ENCODE assay signal across 9 mouse cellular contexts in genomic region chr19:24284187-24284586, GRCm38 (mm10). TPM values are rescaled to one million over a fixed set of nuclear protein-coding genes. Genes with fewer than 3 reads are reported as not detected.
A peak's percentile ranks its signal among the peaks of the same experiment; 100 is the strongest.
DNase-seq lines count a peak whose midpoint lies in the region; ATAC-seq and TF ChIP-seq lines count a peak whose summit lies in the region.
"Had no signal": no experiment of that assay in that cellular context is flagged by ENCODE, and none has a peak within 500 bp of the region (broad histone marks: within the 10 kb centered on the region; RNA-seq: fewer than 3 reads in every experiment).

No protein-coding gene starts in this region.

- no peak overlapping the region for H3K27ac ChIP-seq in heart, embryonic 12.5 days (ENCODE audit: poor library complexity, severe bottlenecking)
- no peak overlapping the region for H3K27ac ChIP-seq in MEL (ENCODE audit: control insufficient read depth, low read depth, low read length)
- H3K27ac ChIP-seq: macrophage had no signal

- H3K36me3 ChIP-seq in heart, embryonic 12.5 days = no peaks in the 10 kb centered on the region
- no peaks in the 10 kb centered on the region for H3K36me3 ChIP-seq in MEL (ENCODE audit: control insufficient read depth in 1 of 2, insufficient read depth in 2 of 2, low read length in 2 of 2)

- peak; percentile 54 for DNase-seq in heart, adult 8-10 months (ENCODE audit: low spot score)
- DNase-seq in 3T3-L1 (ENCODE audit: low read depth, low spot score) (peak; percentile 80), MEL (ENCODE audit: low read depth, low spot score) (peak; percentile 81)
- DNase-seq in cerebellum, postnatal 14 days = peak; percentile 50 to 55
- DNase-seq in kidney, postnatal 36 days = peak; percentile 64 to 67
- DNase-seq in retina, postnatal 1 day = peak; percentile 80
- DNase-seq in left cerebral cortex, postnatal 10 days (ENCODE audit: extremely low spot score in 1 of 2, low spot score in 2 of 2) = no peak

- 50% methylated on average over 4 of the region's 4 CpGs for WGBS in heart, embryonic 12.5 days

- no peak for ATAC-seq in heart, embryonic 12.5 days (ENCODE audit: insufficient number of reproducible peaks, low FRiP score)

- H3K9ac ChIP-seq in heart, embryonic 12.5 days = no peak overlapping the region
- no peak overlapping the region for H3K9ac ChIP-seq in MEL (ENCODE audit: control insufficient read depth, low read depth, low read length, poor library complexity, severe bottlenecking)

- TF ChIP-seq RAD21 in MEL (IDR thresholded peaks at IDR 0.05; ENCODE audit: low read depth, low read length) = peak; percentile 70

- TF ChIP-seq CTCF in MEL (IDR thresholded peaks at IDR 0.05 in 2 of 3, conservative IDR thresholded peaks at IDR 0.05 in 1 of 3; ENCODE audit: control insufficient read depth in 1 of 3, insufficient read depth in 1 of 3, low read depth in 2 of 3, low read length in 3 of 3, poor library complexity in 1 of 3, severe bottlenecking in 1 of 3) = peak; percentile 76 to 87 (median 76)

- no peaks in the 10 kb centered on the region for H3K9me3 ChIP-seq in heart, embryonic 12.5 days (replicated peaks)
- H3K9me3 ChIP-seq in MEL (replicated peaks; ENCODE audit: insufficient read depth, low read length) = no peaks in the 10 kb centered on the region

- H3K27me3 ChIP-seq in heart, embryonic 12.5 days (replicated peaks) = no peaks in the 10 kb centered on the region
- peaks cover 0 to 5% of the 10 kb centered on the region in 2 experiments; a peak in 2 of 4 replicates for H3K27me3 ChIP-seq in MEL (ENCODE audit: control insufficient read depth in 1 of 2, insufficient read depth in 2 of 2, low read length in 2 of 2)

- TF ChIP-seq POLR2A in MEL (IDR thresholded peaks at IDR 0.05; ENCODE audit: control insufficient read depth in 1 of 2, insufficient read depth in 1 of 2, low read depth in 1 of 2, low read length in 2 of 2, poor library complexity in 1 of 2) = no peak

- H3K4me1 ChIP-seq in heart, embryonic 12.5 days (replicated peaks) = peaks cover under 1% of the 10 kb centered on the region
- peaks cover 0 to 6% of the 10 kb centered on the region in 2 experiments; a peak in 2 of 4 replicates for H3K4me1 ChIP-seq in MEL (ENCODE audit: control insufficient read depth in 1 of 2, insufficient read depth in 2 of 2, low read length in 2 of 2)

- intact Hi-C loops in left cerebral cortex, postnatal 10 days (cut with DNase I) = no loop called here

- H3K4me2 ChIP-seq in heart, embryonic 12.5 days = no peak overlapping the region

- TF ChIP-seq EP300 in MEL (IDR thresholded peaks at IDR 0.05; ENCODE audit: low read depth in 1 of 2, low read length in 2 of 2) = no peak

- H3K79me2 ChIP-seq in MEL (ENCODE audit: control insufficient read depth, insufficient read depth, low read length, poor library complexity) = peaks cover 2% of the 10 kb centered on the region; the same call in 1 of the 2 replicates

- H3K4me3 ChIP-seq in heart, embryonic 12.5 days = no peak overlapping the region
- no peak overlapping the region for H3K4me3 ChIP-seq in MEL (ENCODE audit: control insufficient read depth in 1 of 2, insufficient read depth in 1 of 2, low read depth in 2 of 2, low read length in 2 of 2)

TF ChIP-seq in MEL, 35 proteins besides CTCF, POLR2A, EP300 and RAD21:
- TF ChIP-seq SIN3A (IDR thresholded peaks at IDR 0.05; ENCODE audit: low read length) = no peak
- TF ChIP-seq MYB (IDR thresholded peaks at IDR 0.05; ENCODE audit: low read depth, low read length) = no peak
- peak; percentile 56 for TF ChIP-seq ZC3H11A (IDR thresholded peaks at IDR 0.05; ENCODE audit: low read depth, low read length)
- TF ChIP-seq JUND (IDR thresholded peaks at IDR 0.05; ENCODE audit: low read depth, low read length) = no peak
- no peak for TF ChIP-seq E2F4 (IDR thresholded peaks at IDR 0.05; ENCODE audit: borderline replicate concordance, low read depth, low read length)
- no peak for TF ChIP-seq ELF1 (IDR thresholded peaks at IDR 0.05; ENCODE audit: low read depth, low read length)
- no peak for TF ChIP-seq TBP (IDR thresholded peaks at IDR 0.05; ENCODE audit: low read depth, low read length)
- no peak for TF ChIP-seq UBTF (IDR thresholded peaks at IDR 0.05; ENCODE audit: borderline replicate concordance, insufficient read depth, low read depth, low read length)
- no peak for TF ChIP-seq CHD1 (IDR thresholded peaks at IDR 0.05; ENCODE audit: low read depth, low read length)
- TF ChIP-seq MYC (IDR thresholded peaks at IDR 0.05; ENCODE audit: low read depth, low read length) = no peak
- no peak for TF ChIP-seq MAX (IDR thresholded peaks at IDR 0.05; ENCODE audit: low read length)
- TF ChIP-seq USF1 (IDR thresholded peaks at IDR 0.05; ENCODE audit: low read depth, low read length) = no peak
- TF ChIP-seq SMC3 (IDR thresholded peaks at IDR 0.05; ENCODE audit: low read depth, low read length) = peak; percentile 73
- TF ChIP-seq ETS1 (IDR thresholded peaks at IDR 0.05; ENCODE audit: low read depth, low read length) = no peak
- no peak for TF ChIP-seq NELFE (IDR thresholded peaks at IDR 0.05; ENCODE audit: low read depth, low read length)

RNA-seq across cellular contexts. Expression of gene Fxn, which starts 3.8 kb away (rescaled TPM):
- total RNA-seq in heart, adult 8-10 months (2022) = 10 to 100 TPM; 26.4 to 31.2 (median 29.3) TPM
- polyA plus RNA-seq in heart, embryonic 12.5 days (2016; fragmentation: Nextera tagmentation; extraction: Ambion mirVana) = 59.6 and 61.2 TPM in 2 replicates
- 46.2 and 53.7 TPM in 2 replicates for total RNA-seq in MEL (2012; rRNA removed)
- 10 to 100 TPM in 1 of 2 experiments, not detected in 1; 83.7 TPM for polyA plus RNA-seq in MEL (2012; ENCODE audit: insufficient read depth in 1 of 2, insufficient read length in 2 of 2, low read depth in 1 of 2, low replicate concordance in 2 of 2, missing spikeins in 1 of 2)
- 10 to 100 TPM; 10.4 to 10.5 TPM for total RNA-seq in left cerebral cortex, postnatal 10 days (2021)

RNA-seq across cellular contexts. Expression of gene Tjp2, which starts 59.4 kb away (rescaled TPM):
- total RNA-seq in heart, adult 8-10 months (2022) = 10 to 100 TPM; 15.8 to 17.4 (median 17.0) TPM
- polyA plus RNA-seq in heart, embryonic 12.5 days (2016; fragmentation: Nextera tagmentation; extraction: Ambion mirVana) = 31.9 and 33.8 TPM in 2 replicates
- 3.0 and 3.6 TPM in 2 replicates for total RNA-seq in MEL (2012; rRNA removed)
- polyA plus RNA-seq in MEL (2012; ENCODE audit: insufficient read depth in 1 of 2, insufficient read length in 2 of 2, low read depth in 1 of 2, low replicate concordance in 2 of 2, missing spikeins in 1 of 2) = 1 to 10 TPM in 1 of 2 experiments, not detected in 1; 8.3 TPM
- total RNA-seq in left cerebral cortex, postnatal 10 days (2021) = 10 to 100 TPM; 16.6 to 18.0 TPM

Comparison
In these comparisons a context has a peak if more than half of its experiments do, and no peak if none do; other contexts are left out.
1. DNase-seq: peak in heart, adult 8-10 months (single experiment), 3T3-L1 (single experiment), MEL (single experiment), cerebellum, postnatal 14 days (2 of 2), kidney, postnatal 36 days (2 of 2) and retina, postnatal 1 day (single experiment); none in left cerebral cortex, postnatal 10 days (0 of 2).